Mouse (Mus musculus): ENCODE results near the gene Zfp420. TPM values are rescaled to one million over a fixed set of nuclear protein-coding genes. Genes with fewer than 3 reads are reported as not detected.

Gene Zfp420
- total RNA-seq, 2 experiments from 2014 or later, result 5.0 to 6.3 TPM

GRCm38 (mm10) chr7:29904101-29904500 lies 44.3 kb downstream of the Zfp420 start:
- no peak for DNase-seq

GRCm38 (mm10) chr7:29905966-29906681 lies 46.3 kb downstream of the Zfp420 start, which contains the start of gene Zfp27:
TSS of gene Zfp27 (minus strand) at chr7:29906572.
- DNase-seq, result peak; percentile 52 to 66

- DNase-seq, result peak in 1 of 2 experiments; percentile 7
Observed at GRCm38 (mm10) chr7:29906682-29907058, 46.9 kb downstream of the Zfp420 start.

GRCm38 (mm10) chr7:29907206-29907605 lies 47.4 kb downstream of the Zfp420 start:
- no peak for DNase-seq

GRCm38 (mm10) chr7:29908130-29908950 lies 48.6 kb downstream of the Zfp420 start, which contains the start of gene Zfp383:
TSS of gene Zfp383 (plus strand) at chr7:29908223.
- DNase-seq, result peak; percentile 83 to 87

GRCm38 (mm10) chr7:29910252-29910651 lies 50.5 kb downstream of the Zfp420 start:
- DNase-seq, result no peak

- no peak for DNase-seq
Observed at GRCm38 (mm10) chr7:29912172-29912571, 52.4 kb downstream of the Zfp420 start.

- DNase-seq, result peak in 1 of 2 experiments; percentile 26
Observed at GRCm38 (mm10) chr7:29917371-29918061, 57.7 kb downstream of the Zfp420 start.

GRCm38 (mm10) chr7:29918062-29918453 lies 58.3 kb downstream of the Zfp420 start:
- DNase-seq, result no peak

- peak in 1 of 2 experiments; percentile 23 for DNase-seq
Observed at GRCm38 (mm10) chr7:29921439-29922093, 61.8 kb downstream of the Zfp420 start.

- DNase-seq, result no peak
Observed at GRCm38 (mm10) chr7:29922780-29923179, 63.0 kb downstream of the Zfp420 start.

Small RNAs within 50 kb of the gene (microRNA-seq; reads per million reads assigned to microRNA genes)
- not detected for gene Mir7668

Other genes with a start within 250 kb of the Zfp420 start
- not detected for gene Catsperg2, start 132.9 kb upstream of the Zfp420 start, total RNA-seq (2021)
- 10 to 100 TPM; 13.4 to 14.9 TPM for gene Zfp84, start 91.4 kb upstream of the Zfp420 start, total RNA-seq (2021)
- 1 to 10 TPM; 2.8 to 2.9 TPM for gene Zfp30, start 76.0 kb upstream of the Zfp420 start, total RNA-seq (2021)
- 10 to 100 TPM; 15.6 to 16.0 TPM for gene Zfp790, start 43.9 kb upstream of the Zfp420 start, total RNA-seq (2021)
- gene Zfp940, start 6.3 kb upstream of the Zfp420 start, total RNA-seq (2021), result 1 to 10 TPM; 1.3 to 1.4 TPM
- gene Zfp27, start 46.6 kb downstream of the Zfp420 start, total RNA-seq (2021), result 10 to 100 TPM in 1 of 2 experiments, 1 to 10 TPM in 1; 8.5 to 11.2 TPM
- 1 to 10 TPM; 6.5 TPM for gene Zfp383, start 48.2 kb downstream of the Zfp420 start, total RNA-seq (2021)
- 1 to 10 TPM; 8.2 to 9.2 TPM for gene Zfp74, start 94.1 kb downstream of the Zfp420 start, total RNA-seq (2021)
- 10 to 100 TPM; 12.4 to 13.8 TPM for gene Zfp568, start 124.0 kb downstream of the Zfp420 start, total RNA-seq (2021)
- 1 to 10 TPM; 3.0 to 3.1 TPM for gene Zfp14, start 191.4 kb downstream of the Zfp420 start, total RNA-seq (2021)
- 1 to 10 TPM; 1.7 to 2.0 TPM for gene Zfp82, start 212.9 kb downstream of the Zfp420 start, total RNA-seq (2021)
- not detected for gene Gm26920, start 230.4 kb downstream of the Zfp420 start, total RNA-seq (2021)
- gene Zfp566, start 230.5 kb downstream of the Zfp420 start, total RNA-seq (2021), result 1 to 10 TPM; 1.8 to 2.8 TPM
- 10 to 100 TPM; 35.3 to 41.5 TPM for gene Zfp260, start 234.8 kb downstream of the Zfp420 start, total RNA-seq (2021)

Measured in adrenal gland, postnatal 36 days (tissue).